Comparison of ENCODE assay signal across 20 mouse cellular contexts in genomic region chr10:105504472-105504871, GRCm38 (mm10).
DNase-seq lines count a peak whose midpoint lies in the region; ATAC-seq and TF ChIP-seq lines count a peak whose summit lies in the region.
"Had no signal": no experiment of that assay in that cellular context is flagged by ENCODE, and none has a peak within 500 bp of the region (broad histone marks: within the 10 kb centered on the region; RNA-seq: fewer than 3 reads in every experiment).

No protein-coding gene starts in this region.

- ATAC-seq in liver, embryonic 13.5 days (ENCODE audit: low read depth), result peak; percentile 32
- ATAC-seq in liver, postnatal 0 days, result peak; percentile 29; the same call in 1 of the 2 replicates
- ATAC-seq: activated CD4-positive, CD25-positive, alpha-beta regulatory T cell, adult 4 months; forebrain, embryonic 13.5 days; forebrain, postnatal 0 days; hindbrain, embryonic 16.5 days had no signal

- no peak overlapping the region for H3K4me3 ChIP-seq in MEL (ENCODE audit: control insufficient read depth in 1 of 2, insufficient read depth in 1 of 2, low read depth in 2 of 2, low read length in 2 of 2)
- H3K4me3 ChIP-seq in liver, embryonic 13.5 days (replicated peaks), result no peak overlapping the region
- H3K4me3 ChIP-seq in liver, postnatal 0 days (ENCODE audit: low read depth, low read length), result no peak overlapping the region
- no peak overlapping the region for H3K4me3 ChIP-seq in kidney, adult 2 months (ENCODE audit: insufficient read depth, low read depth, low read length)
- H3K4me3 ChIP-seq: embryonic facial prominence, embryonic 13.5 days; forebrain, embryonic 13.5 days; heart, embryonic 13.5 days; hindbrain, embryonic 12.5 days had no signal

- no peaks in the 10 kb centered on the region for H3K36me3 ChIP-seq in MEL (ENCODE audit: control insufficient read depth in 1 of 2, insufficient read depth in 2 of 2, low read length in 2 of 2)
- no peaks in the 10 kb centered on the region for H3K36me3 ChIP-seq in liver, embryonic 13.5 days
- no peaks in the 10 kb centered on the region for H3K36me3 ChIP-seq in liver, postnatal 0 days (replicated peaks; ENCODE audit: insufficient read depth, low read length)
- H3K36me3 ChIP-seq in kidney, adult 2 months (ENCODE audit: control insufficient read depth, insufficient read depth, low read length), result no peaks in the 10 kb centered on the region

- no peak overlapping the region for H3K9ac ChIP-seq in MEL (ENCODE audit: control insufficient read depth, low read depth, low read length, poor library complexity, severe bottlenecking)
- no peak overlapping the region for H3K9ac ChIP-seq in liver, embryonic 13.5 days
- H3K9ac ChIP-seq in liver, postnatal 0 days (replicated peaks), result no peak overlapping the region
- H3K9ac ChIP-seq: embryonic facial prominence, embryonic 13.5 days; forebrain, embryonic 13.5 days; forebrain, postnatal 0 days; heart, embryonic 13.5 days; hindbrain, embryonic 12.5 days had no signal

- H3K4me2 ChIP-seq in liver, embryonic 13.5 days, result no peak overlapping the region
- H3K4me2 ChIP-seq in liver, postnatal 0 days (ENCODE audit: low read depth, low read length), result no peak overlapping the region
- H3K4me2 ChIP-seq: embryonic facial prominence, embryonic 13.5 days; forebrain, embryonic 13.5 days; heart, embryonic 13.5 days; hindbrain, embryonic 12.5 days had no signal

- no peak for DNase-seq in MEL (ENCODE audit: low read depth, low spot score)
- DNase-seq in liver, embryonic 13.5 days, result peak; percentile 11
- no peak for DNase-seq in liver, postnatal 0 days
- DNase-seq in kidney, adult 2 months, result no peak
- no peak for DNase-seq in natural killer cell, adult 2 months (ENCODE audit: low spot score in 2 of 2)
- no peak for DNase-seq in lung, adult 18-20 months
- DNase-seq: adrenal gland, adult 2 months; adrenal gland, postnatal 25 days; cerebellum, adult 18-20 months; cerebellum, adult 9-11 months; cerebellum, postnatal 36 days; forebrain, postnatal 0 days; gastrocnemius, postnatal 25 days; heart, postnatal 4 days had no signal

- peak in 1 of 2 experiments; percentile 37; a peak in 1 of 4 replicates for TF ChIP-seq EP300 in MEL (IDR thresholded peaks at IDR 0.05; ENCODE audit: low read depth in 1 of 2, low read length in 2 of 2)
- TF ChIP-seq EP300 in liver, postnatal 0 days (IDR thresholded peaks at IDR 0.05; ENCODE audit: low read depth), result peak; percentile 55; the same call in 1 of the 2 replicates

- WGBS in liver, embryonic 13.5 days (ENCODE audit: insufficient replicate concordance), result 35% methylated on average over 2 of the region's 2 CpGs
- WGBS in liver, postnatal 0 days (ENCODE audit: insufficient replicate concordance), result 52% methylated on average over 2 of the region's 2 CpGs
- 59% methylated on average over 2 of the region's 2 CpGs for WGBS in kidney, adult 2 months

- H3K4me1 ChIP-seq in MEL (ENCODE audit: control insufficient read depth in 1 of 2, insufficient read depth in 2 of 2, low read length in 2 of 2), result no peaks in the 10 kb centered on the region
- H3K4me1 ChIP-seq in liver, embryonic 13.5 days (replicated peaks), result peaks cover 71% of the 10 kb centered on the region
- H3K4me1 ChIP-seq in liver, postnatal 0 days (ENCODE audit: insufficient read depth), result peaks cover 3% of the 10 kb centered on the region; the same call in 1 of the 2 replicates
- H3K4me1 ChIP-seq in kidney, adult 2 months (ENCODE audit: control insufficient read depth, insufficient read depth, low read length), result no peaks in the 10 kb centered on the region
- H3K4me1 ChIP-seq: embryonic facial prominence, embryonic 13.5 days had no signal

- no peak overlapping the region for H3K27ac ChIP-seq in MEL (ENCODE audit: control insufficient read depth, low read depth, low read length)
- H3K27ac ChIP-seq in liver, embryonic 13.5 days, result no peak overlapping the region; the same call in 1 of the 2 replicates
- no peak overlapping the region for H3K27ac ChIP-seq in liver, postnatal 0 days (ENCODE audit: low read depth)
- no peak overlapping the region for H3K27ac ChIP-seq in kidney, adult 2 months (ENCODE audit: insufficient read depth, low read depth, low read length)
- H3K27ac ChIP-seq: embryonic facial prominence, embryonic 13.5 days; forebrain, embryonic 13.5 days; heart, embryonic 13.5 days; hindbrain, embryonic 12.5 days had no signal

- no peak for TF ChIP-seq CTCF in MEL (IDR thresholded peaks at IDR 0.05 in 2 of 3, conservative IDR thresholded peaks at IDR 0.05 in 1 of 3; ENCODE audit: control insufficient read depth in 1 of 3, insufficient read depth in 1 of 3, low read depth in 2 of 3, low read length in 3 of 3, poor library complexity in 1 of 3, severe bottlenecking in 1 of 3)
- TF ChIP-seq CTCF in liver, postnatal 0 days (IDR thresholded peaks at IDR 0.05; ENCODE audit: low read depth), result no peak
- no peak for TF ChIP-seq CTCF in kidney, adult 2 months (conservative IDR thresholded peaks at IDR 0.05; ENCODE audit: insufficient read depth, insufficient read length, low read depth, low read length)

- no peaks in the 10 kb centered on the region for H3K9me3 ChIP-seq in MEL (replicated peaks; ENCODE audit: insufficient read depth, low read length)
- no peaks in the 10 kb centered on the region for H3K9me3 ChIP-seq in liver, embryonic 13.5 days (replicated peaks)
- no peaks in the 10 kb centered on the region for H3K9me3 ChIP-seq in liver, postnatal 0 days (ENCODE audit: low read length)
- H3K9me3 ChIP-seq: embryonic facial prominence, embryonic 13.5 days; forebrain, embryonic 13.5 days; heart, embryonic 13.5 days; hindbrain, embryonic 12.5 days had no signal

- no peaks in the 10 kb centered on the region for H3K79me2 ChIP-seq in MEL (ENCODE audit: control insufficient read depth, insufficient read depth, low read length, poor library complexity)

- H3K27me3 ChIP-seq in MEL (ENCODE audit: control insufficient read depth in 1 of 2, insufficient read depth in 2 of 2, low read length in 2 of 2), result no peaks in the 10 kb centered on the region
- no peaks in the 10 kb centered on the region for H3K27me3 ChIP-seq in liver, embryonic 13.5 days
- H3K27me3 ChIP-seq in liver, postnatal 0 days (ENCODE audit: insufficient read depth, low read length), result no peaks in the 10 kb centered on the region
- no peaks in the 10 kb centered on the region for H3K27me3 ChIP-seq in kidney, adult 2 months (replicated peaks; ENCODE audit: control insufficient read depth, insufficient read depth, low read length)
- H3K27me3 ChIP-seq: embryonic facial prominence, embryonic 13.5 days; forebrain, embryonic 13.5 days; heart, embryonic 13.5 days; hindbrain, embryonic 12.5 days had no signal

- no peak for TF ChIP-seq RAD21 in MEL (IDR thresholded peaks at IDR 0.05; ENCODE audit: low read depth, low read length)

- TF ChIP-seq POLR2A in MEL (IDR thresholded peaks at IDR 0.05; ENCODE audit: control insufficient read depth in 1 of 2, insufficient read depth in 1 of 2, low read depth in 1 of 2, low read length in 2 of 2, poor library complexity in 1 of 2), result no peak
- no peak for TF ChIP-seq POLR2A in kidney, adult 2 months (IDR thresholded peaks at IDR 0.05; ENCODE audit: low read depth, low read length)

TF ChIP-seq in MEL, 35 proteins besides CTCF, POLR2A, EP300 and RAD21:
- TF ChIP-seq TCF12 (IDR thresholded peaks at IDR 0.05; ENCODE audit: low read depth, low read length) (peak; percentile 76; the same call in 1 of the 2 replicates), CHD1 (IDR thresholded peaks at IDR 0.05; ENCODE audit: low read depth, low read length) (no peak)
TF ChIP-seq in MEL: peak in this region for 1.
